8 mouse cellular contexts compared by ENCODE assay signal in the genomic region with DNA sequence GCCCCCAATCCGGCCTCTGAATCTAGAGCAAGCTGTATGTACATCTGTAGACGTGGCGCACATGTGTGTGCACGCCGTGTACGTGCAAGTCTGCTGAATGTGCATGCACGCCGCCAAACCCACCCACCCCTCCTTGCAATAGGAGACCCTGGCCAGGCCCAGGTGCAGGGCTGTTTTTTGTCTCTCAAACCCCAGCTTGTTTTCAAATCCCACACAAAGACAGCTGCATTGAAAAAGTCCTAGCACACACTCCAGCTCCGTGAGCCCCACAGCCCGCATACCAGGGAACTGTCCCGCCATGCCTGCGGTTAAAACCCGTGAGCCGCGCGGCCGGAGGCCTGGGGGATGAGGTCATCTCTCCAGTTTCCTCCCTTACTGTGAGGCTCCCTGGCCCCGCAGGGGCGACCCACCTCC. TPM values are rescaled to one million over a fixed set of nuclear protein-coding genes. Genes with fewer than 3 reads are reported as not detected.
DNase-seq lines count a peak whose midpoint lies in the region; ATAC-seq and TF ChIP-seq lines count a peak whose summit lies in the region.

No protein-coding gene starts in this region.

- TF ChIP-seq EP300 in ES-Bruce4 (IDR thresholded peaks at IDR 0.05; ENCODE audit: insufficient read depth, low read depth, low read length): no peak

- no peaks in the 10 kb centered on the region for H3K36me3 ChIP-seq in ES-Bruce4 (ENCODE audit: control insufficient read depth, insufficient read depth, low read length, poor library complexity, severe bottlenecking)
- no peaks in the 10 kb centered on the region for H3K36me3 ChIP-seq in forebrain, embryonic 12.5 days (replicated peaks)
- no peaks in the 10 kb centered on the region for H3K36me3 ChIP-seq in hindbrain, postnatal 0 days (ENCODE audit: insufficient read depth, low read length)
- no peaks in the 10 kb centered on the region for H3K36me3 ChIP-seq in myocyte (ENCODE audit: control insufficient read depth, insufficient read depth)

- no peaks in the 10 kb centered on the region for H3K79me2 ChIP-seq in myocyte (ENCODE audit: control insufficient read depth, insufficient read depth)

- no peak overlapping the region for H3K27ac ChIP-seq in ES-Bruce4 (ENCODE audit: insufficient read depth, low read length)
- peak overlapping the region; percentile 26; the same call in 1 of the 2 replicates for H3K27ac ChIP-seq in forebrain, embryonic 12.5 days
- no peak overlapping the region for H3K27ac ChIP-seq in hindbrain, postnatal 0 days

- peak; percentile 35 for DNase-seq in gastrocnemius, adult 18-20 months (ENCODE audit: low spot score)
- DNase-seq in gastrocnemius, postnatal 25 days: no peak
- DNase-seq in hindbrain, postnatal 0 days (ENCODE audit: low spot score): no peak
- DNase-seq in cerebellum, postnatal 14 days: no peak

- peak overlapping the region; percentile 5; the same call in 1 of the 2 replicates for H3K4me3 ChIP-seq in ES-Bruce4 (ENCODE audit: low read depth, low read length)
- no peak overlapping the region for H3K4me3 ChIP-seq in forebrain, embryonic 12.5 days (replicated peaks)
- no peak overlapping the region for H3K4me3 ChIP-seq in hindbrain, postnatal 0 days (ENCODE audit: low read length)
- no peak overlapping the region for H3K4me3 ChIP-seq in myocyte

- H3K4me1 ChIP-seq in ES-Bruce4 (ENCODE audit: control insufficient read depth, insufficient read depth, low read length): no peaks in the 10 kb centered on the region
- peaks cover 32% of the 10 kb centered on the region for H3K4me1 ChIP-seq in forebrain, embryonic 12.5 days
- peaks cover 6% of the 10 kb centered on the region for H3K4me1 ChIP-seq in hindbrain, postnatal 0 days (ENCODE audit: insufficient read depth, low read length)

- TF ChIP-seq POLR2A in ES-Bruce4 (IDR thresholded peaks at IDR 0.05; ENCODE audit: insufficient read depth, low read length) (no peak), myocyte (IDR thresholded peaks at IDR 0.05; ENCODE audit: insufficient read length, low read depth) (no peak)

- H3K9ac ChIP-seq in ES-Bruce4 (ENCODE audit: low read depth, poor library complexity, severe bottlenecking): 0 out of 2 replicates have a peak overlapping the region, but pooled peaks have one; percentile 30
- H3K9ac ChIP-seq in forebrain, embryonic 12.5 days: peak overlapping the region; percentile 55; the same call in 1 of the 2 replicates
- no peak overlapping the region for H3K9ac ChIP-seq in hindbrain, postnatal 0 days (replicated peaks; ENCODE audit: low read length)

- WGBS in forebrain, embryonic 12.5 days: 19% methylated on average over 19 of the region's 19 CpGs
- 29% methylated on average over 19 of the region's 19 CpGs for WGBS in hindbrain, postnatal 0 days

- peak overlapping the region; percentile 58 for H3K4me2 ChIP-seq in forebrain, embryonic 12.5 days
- H3K4me2 ChIP-seq in hindbrain, postnatal 0 days (ENCODE audit: low read depth, low read length): peak overlapping the region; percentile 57; the same call in 1 of the 2 replicates
- H3K4me2 ChIP-seq in myocyte (ENCODE audit: low read depth): peak overlapping the region; percentile 71

- H3K9me3 ChIP-seq in ES-Bruce4 (replicated peaks; ENCODE audit: control insufficient read depth, insufficient read depth, low read length, poor library complexity, severe bottlenecking): no peaks in the 10 kb centered on the region
- H3K9me3 ChIP-seq in forebrain, embryonic 12.5 days: no peaks in the 10 kb centered on the region
- no peaks in the 10 kb centered on the region for H3K9me3 ChIP-seq in hindbrain, postnatal 0 days (ENCODE audit: low read length)

- TF ChIP-seq CTCF in ES-Bruce4 (IDR thresholded peaks at IDR 0.05; ENCODE audit: low read depth, low read length): no peak
- no peak for TF ChIP-seq CTCF in hindbrain, postnatal 0 days (IDR thresholded peaks at IDR 0.05; ENCODE audit: low read depth)

- ATAC-seq in forebrain, embryonic 12.5 days (ENCODE audit: low FRiP score): peak; percentile 24
- no peak for ATAC-seq in hindbrain, postnatal 0 days
- ATAC-seq in megakaryocyte progenitor cell, adult 5-6 weeks (replicated peaks; ENCODE audit: poor library complexity): no peak

- H3ac ChIP-seq in myocyte (ENCODE audit: control insufficient read depth, insufficient read length): no peak overlapping the region

- H3K27me3 ChIP-seq in ES-Bruce4 (ENCODE audit: control insufficient read depth, insufficient read depth, low read length, poor library complexity, severe bottlenecking) (peaks cover 2% of the 10 kb centered on the region; the same call in 1 of the 2 replicates), myocyte (ENCODE audit: control insufficient read depth, insufficient read depth, insufficient read length) (peaks cover 4% of the 10 kb centered on the region)
- peaks cover 53% of the 10 kb centered on the region for H3K27me3 ChIP-seq in forebrain, embryonic 12.5 days
- H3K27me3 ChIP-seq in hindbrain, postnatal 0 days (ENCODE audit: insufficient read depth, low read length): 0 out of 2 replicates have a peak, but pooled peaks cover 3% of the 10 kb centered on the region

TF ChIP-seq in myocyte, 11 proteins besides CTCF, POLR2A, EP300 and RAD21:
- TF ChIP-seq TCF3 (IDR thresholded peaks at IDR 0.05; ENCODE audit: insufficient read length, low read depth): no peak
- no peak for TF ChIP-seq CEBPB (IDR thresholded peaks at IDR 0.05; ENCODE audit: insufficient read depth, poor library complexity, severe bottlenecking)
- TF ChIP-seq MYOG (IDR thresholded peaks at IDR 0.05; ENCODE audit: control insufficient read depth in 1 of 3, insufficient read depth in 1 of 3, insufficient read length in 2 of 3, low read depth in 2 of 3): peak in 1 of 3 experiments; percentile 52
- peak in 1 of 3 experiments; percentile 17 for TF ChIP-seq MYOD1 (IDR thresholded peaks at IDR 0.05; ENCODE audit: control insufficient read depth in 1 of 3, insufficient read length in 2 of 3, low read depth in 2 of 3)

RNA-seq across cellular contexts. Expression of a gene that starts 48.3 kb away (rescaled TPM):
- total RNA-seq in gastrocnemius, adult 18-20 months (2021): under 1 TPM; 0.50 to 0.57 TPM
- under 1 TPM; 0.33 to 0.80 TPM for total RNA-seq in gastrocnemius, postnatal 25 days (2021)
- polyA plus RNA-seq in ES-Bruce4 (2011; ENCODE audit: insufficient read depth, insufficient read length, low read depth, missing spikeins) (not detected in 2 replicates), myocyte (2012; fragmentation: generic; extraction: Trizol) (0.12 TPM)
- 0.87 and 0.94 TPM in 2 replicates for polyA plus RNA-seq in forebrain, embryonic 12.5 days (2016; fragmentation: Nextera tagmentation; extraction: Ambion mirVana)
- 1.2 and 1.9 TPM in 2 replicates for total RNA-seq in hindbrain, postnatal 0 days (2014; rRNA removed)
- 1.1 and 1.4 TPM in 2 replicates for polyA plus RNA-seq in hindbrain, postnatal 0 days (2015; fragmentation: Nextera tagmentation; extraction: Ambion mirVana)
- total RNA-seq in megakaryocyte progenitor cell, adult 5-6 weeks (2015): not detected in 2 replicates
- total RNA-seq in megakaryocyte progenitor cell, adult 5-6 weeks (2017): not detected in 2 replicates
